Mouse (Mus musculus) gastrocnemius, postnatal 14 days (tissue): ENCODE data around the gene Ablim2. TPM values are rescaled to one million over a fixed set of nuclear protein-coding genes. Genes with fewer than 3 reads are reported as not detected.

Experiments used
- DNase-seq: peaks from one replicate; pipeline ENCODE4 v3.0.0; 2021; ENCODE audit warnings: mixed read lengths
- intact Hi-C: fragments of 180-260 bp; cut with DNase I; formaldehyde crosslinking; loops from one replicate; pipeline ENCODE4 v1.15.1; 2025; ENCODE audit warnings: low total_unique reads
- long read RNA-seq, 2 experiments: library from polyadenylated mRNA; stranded (forward); transcript quantifications; one replicate each; pipeline ENCODE4 v2.0.0; 2021
- total RNA-seq, 2 experiments: library from RNA; stranded (reverse); gene quantifications; 2 replicates each; pipeline ENCODE4 v1.2.3; 2021

The Ablim2 gene
- 10 to 100 TPM; 36.0 to 41.7 TPM for total RNA-seq
- long read RNA-seq, experiment 1, partial matches to known transcripts = 2 of 13 reads
- long read RNA-seq, experiment 1, other reads (novel, unspliced or antisense) = 11 of 13 reads
- long read RNA-seq, experiment 2, partial matches to known transcripts = 5 of 21 reads
- long read RNA-seq, experiment 2, other reads (novel, unspliced or antisense) = 16 of 21 reads

GRCm38 (mm10) chr5:35757639-35758001 is at the start of gene Ablim2:
Gene Ablim2, plus strand, starts transcription at chr5:35757880.
- peak; percentile 91 for DNase-seq

DNA sequence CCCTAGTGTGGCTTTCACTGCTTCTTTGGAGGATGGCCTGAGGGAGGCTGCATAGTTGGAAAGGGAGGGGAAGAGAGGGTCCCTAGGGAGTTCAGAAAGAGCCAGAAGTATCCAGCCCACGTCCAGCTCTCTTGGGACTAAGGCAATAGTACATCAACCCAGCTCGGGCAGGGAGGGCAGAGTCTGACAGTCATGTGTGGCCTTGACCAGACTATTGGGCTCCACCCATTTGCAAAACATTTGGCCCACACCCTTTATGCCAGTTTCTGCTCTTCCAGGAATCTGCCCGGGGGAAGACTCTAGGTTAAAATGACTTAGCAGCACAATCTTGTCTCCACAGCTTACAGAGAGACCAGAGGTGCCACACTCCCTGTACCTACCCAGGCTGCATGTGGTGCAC is 47.2 kb upstream of the Ablim2 start:
- DNase-seq = no peak
- intact Hi-C loops = no loop called here

More at GRCm38 (mm10) chr5:35757639-35758001, at the start of gene Ablim2:
- intact Hi-C loops = no loop called here

GRCm38 (mm10) chr5:35710931-35711330 is 46.7 kb upstream of the Ablim2 start:
- intact Hi-C loops = no loop called here

DNA sequence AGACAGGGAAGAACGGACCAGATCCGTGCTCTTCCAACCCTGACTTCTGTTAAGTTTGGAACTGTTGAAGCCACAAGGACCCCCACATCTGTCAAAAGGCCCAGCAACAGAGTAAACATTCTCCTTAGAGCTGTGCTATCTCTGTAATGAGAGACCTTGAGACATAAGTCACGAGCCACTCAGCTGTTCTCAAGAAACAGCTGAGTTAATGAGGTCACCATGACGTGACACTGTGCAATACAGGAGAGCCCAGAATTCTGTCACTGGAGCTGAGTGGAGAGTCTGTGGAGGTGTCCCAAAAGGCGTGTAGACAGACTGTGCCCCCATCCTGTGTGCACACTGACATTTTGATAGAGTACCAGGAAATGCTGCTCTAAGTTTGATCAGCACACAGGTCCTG is 45.2 kb upstream of the Ablim2 start:
- no peak for DNase-seq
- intact Hi-C loops = no loop called here

More at GRCm38 (mm10) chr5:35710931-35711330, 46.7 kb upstream of the Ablim2 start:
- DNase-seq = no peak

GRCm38 (mm10) chr5:35713649-35714354 is 43.9 kb upstream of the Ablim2 start:
- peak; percentile 80 for DNase-seq
- intact Hi-C loops = loop anchor here (2.0 kb wide), 1 partner anchor 121 kb away; no protein-coding TSS in a partner anchor

GRCm38 (mm10) chr5:35717455-35717854 is 40.2 kb upstream of the Ablim2 start:
- DNase-seq = no peak
- intact Hi-C loops = no loop called here

GRCm38 (mm10) chr5:35717946-35718345 is 39.7 kb upstream of the Ablim2 start:
- no peak for DNase-seq
- intact Hi-C loops = no loop called here

DNA sequence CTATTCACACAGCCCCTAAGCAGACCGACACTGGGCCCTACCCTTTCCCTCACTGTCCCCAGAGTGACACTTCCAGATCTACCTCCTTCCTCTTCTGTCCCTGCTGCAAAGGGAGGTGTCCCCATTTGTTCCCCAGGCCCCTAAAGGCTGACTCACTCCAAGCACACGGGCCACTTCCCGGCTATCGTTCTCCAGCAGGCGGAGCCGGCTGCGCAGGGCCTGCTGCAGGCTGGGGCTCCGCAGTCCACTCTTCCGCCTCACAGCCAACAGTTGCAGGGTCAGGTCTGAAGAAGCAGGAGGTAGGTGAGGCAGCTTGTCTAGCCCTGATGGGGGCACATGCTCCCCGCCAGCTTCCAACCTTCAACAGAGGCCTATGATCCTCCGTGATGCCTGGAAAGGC is 38.9 kb upstream of the Ablim2 start:
- intact Hi-C loops = no loop called here
- no peak for DNase-seq

- intact Hi-C loops = no loop called here
These were observed 38.3 kb upstream of the Ablim2 start for GRCm38 (mm10) chr5:35719343-35719742.

GRCm38 (mm10) chr5:35719880-35720279 is 37.8 kb upstream of the Ablim2 start:
- intact Hi-C loops = no loop called here
- DNase-seq = no peak

More at GRCm38 (mm10) chr5:35719343-35719742, 38.3 kb upstream of the Ablim2 start:
- no peak for DNase-seq

GRCm38 (mm10) chr5:35721933-35722332 is 35.7 kb upstream of the Ablim2 start:
- intact Hi-C loops = no loop called here
- DNase-seq = no peak

DNA sequence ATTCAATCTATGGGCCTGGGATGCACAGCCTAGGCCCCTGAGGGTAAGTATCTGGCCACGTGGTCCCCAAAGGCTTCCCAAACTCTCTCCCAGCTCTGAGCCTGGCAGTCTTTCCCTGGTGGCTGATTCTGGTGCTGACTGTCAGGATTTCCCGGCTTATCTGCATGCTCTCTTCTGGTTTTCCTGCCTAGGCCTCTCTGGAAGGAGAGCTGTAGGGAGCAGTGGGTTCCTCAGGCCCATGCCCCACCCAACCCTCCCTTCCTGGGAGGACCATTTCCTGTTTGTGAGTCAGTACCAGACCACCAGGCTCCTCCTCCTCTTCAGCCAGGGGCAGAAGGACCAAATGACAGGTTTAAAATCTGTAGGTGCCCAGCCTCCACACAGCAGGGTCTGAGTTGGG is 35.0 kb upstream of the Ablim2 start:
- intact Hi-C loops = no loop called here

DNA sequence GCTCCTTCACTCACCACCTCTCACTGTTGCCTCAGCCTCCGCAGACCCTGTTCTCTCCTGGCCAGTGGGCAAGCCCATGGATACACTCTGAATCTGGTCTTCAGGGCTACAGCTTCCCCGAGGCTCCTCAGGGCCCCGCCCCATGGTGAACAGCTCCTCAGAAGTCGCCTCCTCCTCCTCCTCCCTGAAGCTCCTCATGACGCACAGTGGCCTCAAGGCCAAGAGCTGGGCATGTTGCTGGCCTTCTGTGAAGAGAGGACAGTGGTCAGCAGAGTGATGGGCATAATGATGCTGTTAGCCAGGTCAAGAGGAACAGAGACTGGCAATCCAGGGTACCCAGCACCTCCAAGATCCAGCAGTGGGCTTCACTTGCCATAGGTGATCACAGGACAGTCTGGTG is 33.8 kb upstream of the Ablim2 start:
- intact Hi-C loops = no loop called here
- DNase-seq = no peak

More for the DNA sequence above, 35.0 kb upstream of the Ablim2 start:
- no peak for DNase-seq

GRCm38 (mm10) chr5:35725840-35726239 is 31.8 kb upstream of the Ablim2 start:
- intact Hi-C loops = no loop called here
- DNase-seq = no peak

DNA sequence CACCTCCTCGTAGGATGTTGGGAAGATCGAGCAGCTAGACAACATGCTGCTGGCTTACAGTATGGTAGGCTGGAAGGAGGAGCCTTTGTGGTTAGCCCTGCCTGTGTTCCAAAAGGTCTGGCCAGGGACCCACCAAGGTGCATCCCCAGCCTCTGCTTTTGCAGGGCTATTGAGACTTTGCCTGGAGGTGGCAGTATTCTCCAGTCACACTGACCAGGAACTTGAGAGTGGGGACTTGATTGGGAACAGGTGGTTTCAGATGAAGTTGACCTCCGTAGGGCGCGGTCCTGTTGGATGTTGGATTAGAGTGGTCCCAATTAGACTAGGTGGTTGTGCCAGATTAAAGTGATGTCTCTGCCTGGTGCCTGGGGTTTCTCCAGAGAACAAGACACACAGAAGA is 30.2 kb upstream of the Ablim2 start:
- intact Hi-C loops = no loop called here
- DNase-seq = no peak

DNA sequence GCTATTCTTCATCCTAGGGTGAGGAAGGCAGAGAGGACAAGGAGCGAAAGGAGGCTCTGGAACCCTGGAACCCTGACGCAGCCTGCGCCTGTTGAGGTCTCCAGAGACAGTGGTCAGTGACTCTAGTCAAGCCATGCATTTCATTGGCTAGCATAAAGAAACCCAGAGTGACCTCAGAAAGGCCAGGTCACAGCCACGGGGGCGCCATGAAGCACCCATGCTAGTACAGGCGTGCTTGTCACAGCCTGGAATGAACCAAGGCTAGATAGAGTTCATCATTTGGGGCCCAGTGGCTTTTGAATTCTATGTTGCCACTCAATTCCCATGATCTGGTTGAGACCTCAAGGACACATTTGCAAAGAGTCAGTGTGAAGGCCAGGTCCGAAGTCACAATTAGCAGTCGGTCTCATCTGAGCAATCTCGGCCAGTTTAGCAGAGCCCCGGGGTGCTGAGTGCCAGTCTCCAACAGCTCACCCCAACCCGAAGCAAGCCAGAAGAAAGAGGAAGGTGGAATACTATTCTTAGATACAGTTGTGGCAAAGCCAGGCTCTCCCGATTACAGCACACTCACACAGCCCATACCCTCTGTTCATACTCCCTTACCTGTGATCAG is 29.2 kb upstream of the Ablim2 start:
- DNase-seq = no peak
- intact Hi-C loops = no loop called here

DNA sequence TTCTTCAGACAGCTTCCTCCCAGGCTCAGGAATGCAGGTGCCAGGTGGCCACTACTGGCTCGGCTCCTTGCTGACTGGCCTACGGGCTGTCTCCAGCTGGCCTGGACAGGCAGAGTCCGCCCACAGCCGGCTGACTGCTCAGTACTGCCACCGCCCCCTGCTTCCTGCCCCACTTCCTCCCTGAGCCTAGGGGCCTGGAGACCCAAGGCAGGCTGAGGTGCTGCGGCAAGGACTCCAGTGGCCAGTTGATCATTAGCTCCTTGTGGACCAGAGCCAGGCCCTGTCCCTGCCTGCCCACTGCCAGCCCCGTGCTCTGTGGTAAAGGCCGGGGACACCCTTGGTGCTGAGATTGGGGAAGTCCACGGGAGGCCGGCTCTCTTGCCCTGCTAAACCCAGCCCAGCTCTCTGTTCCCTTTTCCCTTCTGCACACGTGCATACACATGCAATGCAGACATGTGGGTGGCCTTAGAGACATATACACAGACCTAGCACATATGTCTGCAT is 28.7 kb upstream of the Ablim2 start:
- intact Hi-C loops = no loop called here
- DNase-seq = peak; percentile 56

GRCm38 (mm10) chr5:35729844-35730243 is 27.8 kb upstream of the Ablim2 start:
- intact Hi-C loops = no loop called here
- peak; percentile 53 for DNase-seq

GRCm38 (mm10) chr5:35730552-35730951 is 27.1 kb upstream of the Ablim2 start:
- no peak for DNase-seq
- intact Hi-C loops = no loop called here

GRCm38 (mm10) chr5:35731006-35731405 is 26.7 kb upstream of the Ablim2 start:
- intact Hi-C loops = no loop called here
- no peak for DNase-seq

- DNase-seq = no peak
- intact Hi-C loops = no loop called here
These were observed 24.2 kb upstream of the Ablim2 start for GRCm38 (mm10) chr5:35733523-35733922.
